Mouse (Mus musculus) lung, embryonic 16.5 days (tissue): ENCODE results near the gene Mettl26. TPM values are rescaled to one million over a fixed set of nuclear protein-coding genes. Genes with fewer than 3 reads are reported as not detected.

ENCODE experiments used
- ATAC-seq: fragments of 200-750 bp; cut with Nextera tagmentation; 2 replicates; pipeline ENCODE4 v1.8.0; 2017; ENCODE audit warnings: low read depth, mild to moderate bottlenecking, moderate library complexity
- H3K27ac ChIP-seq: fragments of 300-500 bp; sonication (generic); 2 replicates; pipeline ENCODE4 v1.5.1; 2014; ENCODE audit warnings: mild to moderate bottlenecking, control low read depth, low read length
- H3K27me3 ChIP-seq: fragments of 300-500 bp; sonication (generic); 2 replicates; pipeline ENCODE4 v1.6.1; 2014; ENCODE audit warnings: low read depth, low read length, mixed read lengths; ENCODE audit not compliant: control insufficient read depth, insufficient read depth
- H3K36me3 ChIP-seq: fragments of 300-500 bp; sonication (generic); 2 replicates; pipeline ENCODE4 v1.6.1; 2014; ENCODE audit warnings: low read length; ENCODE audit not compliant: control insufficient read depth, insufficient read depth
- H3K4me1 ChIP-seq: fragments of 300-500 bp; sonication (generic); replicated peaks from 2 replicates; pipeline ENCODE4 v1.6.1; 2014; ENCODE audit warnings: low read length, mixed read lengths; ENCODE audit not compliant: control insufficient read depth, insufficient read depth
- H3K4me2 ChIP-seq: fragments of 300-500 bp; sonication (generic); 2 replicates; pipeline ENCODE4 v1.6.1; 2014; ENCODE audit warnings: low read depth, low read length, control low read depth
- H3K4me3 ChIP-seq: fragments of 300-500 bp; sonication (generic); 2 replicates; pipeline ENCODE4 v1.5.1; 2014; ENCODE audit warnings: mild to moderate bottlenecking, low read length, control low read depth
- H3K9ac ChIP-seq: fragments of 300-500 bp; sonication (generic); 2 replicates; pipeline ENCODE4 v1.6.1; 2014; ENCODE audit warnings: low read length, control low read depth
- H3K9me3 ChIP-seq: fragments of 300-500 bp; sonication (generic); 2 replicates; pipeline ENCODE4 v1.6.1; 2016; ENCODE audit warnings: low read length; ENCODE audit not compliant: control insufficient read depth
- WGBS: fragments of 180-500 bp; shearing (Covaris S2); extraction: QIAGEN DNeasy Blood & Tissue Kit; methylation state at CpG from one replicate; pipeline ENCODE4 v1.1.7; 2014; 5-methylcytosine and 5-hydroxymethylcytosine counted together
- polyA plus RNA-seq: library from polyadenylated mRNA; unstranded; fragments of >200 nt; fragmentation: Nextera tagmentation; extraction: Ambion mirVana; gene quantifications from 2 replicates; pipeline ENCODE4 v1.2.1, GENCODE M21; 2015

Mettl26 gene
- polyA plus RNA-seq, 1 experiment from 2014 or later = 54.2 TPM

- no peaks in the 10 kb centered on the region for H3K9me3 ChIP-seq
- ATAC-seq = peak; percentile 51
- no peaks in the 10 kb centered on the region; the same call in 1 of the 2 replicates for H3K4me1 ChIP-seq
- H3K27me3 ChIP-seq = no peaks in the 10 kb centered on the region
- no peak overlapping the region for H3K4me3 ChIP-seq
- WGBS = 58% methylated on average over 10 of the region's 10 CpGs
- H3K36me3 ChIP-seq = peaks cover 11% of the 10 kb centered on the region; the same call in 1 of the 2 replicates
- no peak overlapping the region for H3K9ac ChIP-seq
- H3K4me2 ChIP-seq = no peak overlapping the region
- H3K27ac ChIP-seq = 0 out of 2 replicates have a peak overlapping the region, but pooled peaks have one; percentile 12
Measured at GRCm38 (mm10) chr17:25887467-25887866, 12.6 kb downstream of the Mettl26 start.

GRCm38 (mm10) chr17:25888837-25889236, 14.0 kb downstream of the Mettl26 start:
- Histone ChIP-seq H3K9me3 (no peaks in the 10 kb centered on the region), H3K4me2 (no peak overlapping the region), H3K27me3 (no peaks in the 10 kb centered on the region), H3K27ac (no peak overlapping the region), H3K4me1 (no peaks in the 10 kb centered on the region; the same call in 1 of the 2 replicates), H3K9ac (no peak overlapping the region), H3K36me3 (peaks cover 5% of the 10 kb centered on the region; the same call in 1 of the 2 replicates), H3K4me3 (no peak overlapping the region)
- no peak for ATAC-seq
- WGBS = 90% methylated on average over 3 of the region's 3 CpGs

DNA sequence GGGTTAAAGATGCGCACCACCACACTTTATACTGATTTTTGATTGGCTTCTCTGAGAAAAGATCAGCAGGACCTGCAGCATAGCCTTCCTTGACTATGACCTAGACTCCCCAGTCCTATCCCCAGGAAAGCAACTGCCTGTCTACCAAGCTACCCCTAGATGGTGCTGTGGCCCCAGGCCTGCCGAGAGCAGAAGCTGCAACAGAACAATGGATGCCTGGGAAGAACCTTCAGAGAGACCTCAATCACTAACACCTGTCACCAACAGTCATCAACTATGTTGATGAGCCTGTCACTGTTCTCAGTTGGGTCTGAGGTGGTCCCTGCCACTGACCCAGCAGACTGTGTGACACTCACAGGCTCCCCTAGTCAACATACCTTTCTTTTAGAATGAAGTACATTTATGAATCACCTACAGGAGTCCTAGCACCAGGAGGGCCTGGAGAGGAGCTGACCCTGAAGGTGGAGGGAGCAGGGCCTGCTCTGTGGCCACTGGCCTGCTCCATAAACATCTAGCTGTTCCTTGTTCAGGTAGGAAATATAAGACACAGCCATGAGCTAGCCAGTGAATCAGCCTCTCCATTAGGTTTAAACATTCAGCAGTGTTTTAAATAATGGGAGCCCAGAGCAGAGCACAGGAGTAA, 19.2 kb downstream of the Mettl26 start:
- Histone ChIP-seq H3K9me3 (no peaks in the 10 kb centered on the region), H3K27ac (no peak overlapping the region), H3K4me1 (no peaks in the 10 kb centered on the region), H3K36me3 (no peaks in the 10 kb centered on the region), H3K4me3 (no peak overlapping the region), H3K4me2 (no peak overlapping the region), H3K27me3 (no peaks in the 10 kb centered on the region), H3K9ac (no peak overlapping the region)
- peak; percentile 78; the same call in 1 of the 2 replicates for ATAC-seq
- WGBS = 30% methylated on average over 2 of the region's 2 CpGs

GRCm38 (mm10) chr17:25895415-25895814, 20.5 kb downstream of the Mettl26 start:
- no peak overlapping the region for H3K4me3 ChIP-seq
- H3K9ac ChIP-seq = no peak overlapping the region
- 62% methylated on average over 2 of the region's 2 CpGs for WGBS
- no peak overlapping the region for H3K4me2 ChIP-seq
- H3K36me3 ChIP-seq = no peaks in the 10 kb centered on the region; the same call in 1 of the 2 replicates
- no peak overlapping the region for H3K27ac ChIP-seq
- no peaks in the 10 kb centered on the region for H3K9me3 ChIP-seq
- H3K4me1 ChIP-seq = no peaks in the 10 kb centered on the region
- no peaks in the 10 kb centered on the region for H3K27me3 ChIP-seq
- no peak for ATAC-seq

- H3K27ac ChIP-seq = no peak overlapping the region
Measured at GRCm38 (mm10) chr17:25895891-25896290, 21.0 kb downstream of the Mettl26 start.

DNA sequence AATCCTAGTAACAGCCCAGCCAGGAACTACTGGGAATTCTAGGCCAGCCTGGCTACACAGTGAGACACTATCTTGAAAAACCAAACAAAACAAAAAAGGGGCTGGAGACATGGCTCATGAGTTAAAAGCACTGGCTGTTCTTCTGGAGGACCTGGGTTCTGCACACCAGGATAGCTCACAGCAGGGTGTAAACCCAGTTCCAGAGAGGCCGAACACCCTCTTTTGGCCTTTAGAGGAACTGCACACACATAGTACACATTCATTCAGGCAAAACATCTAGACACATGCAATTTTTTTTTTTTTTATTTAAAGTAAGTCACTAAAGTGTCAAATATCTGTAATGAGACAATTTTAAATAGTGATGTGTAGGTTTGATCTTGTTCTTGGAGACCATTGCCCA, 25.3 kb downstream of the Mettl26 start:
- H3K4me3 ChIP-seq = no peak overlapping the region
- H3K4me1 ChIP-seq = no peaks in the 10 kb centered on the region
- ATAC-seq = no peak
- H3K27ac ChIP-seq = no peak overlapping the region
- no peak overlapping the region for H3K4me2 ChIP-seq
- peaks cover 3% of the 10 kb centered on the region; the same call in 1 of the 2 replicates for H3K36me3 ChIP-seq
- H3K9me3 ChIP-seq = no peaks in the 10 kb centered on the region
- 97% methylated on average over 1 of the region's 1 CpGs for WGBS
- H3K27me3 ChIP-seq = no peaks in the 10 kb centered on the region
- H3K9ac ChIP-seq = no peak overlapping the region

More at GRCm38 (mm10) chr17:25895891-25896290, 21.0 kb downstream of the Mettl26 start:
- Histone ChIP-seq H3K4me3 (no peak overlapping the region), H3K9me3 (no peaks in the 10 kb centered on the region), H3K9ac (no peak overlapping the region), H3K27me3 (no peaks in the 10 kb centered on the region), H3K4me1 (no peaks in the 10 kb centered on the region), H3K36me3 (peaks cover 3% of the 10 kb centered on the region; the same call in 1 of the 2 replicates), H3K4me2 (no peak overlapping the region)
- ATAC-seq = no peak
- 70% methylated on average over 12 of the region's 12 CpGs for WGBS

DNA sequence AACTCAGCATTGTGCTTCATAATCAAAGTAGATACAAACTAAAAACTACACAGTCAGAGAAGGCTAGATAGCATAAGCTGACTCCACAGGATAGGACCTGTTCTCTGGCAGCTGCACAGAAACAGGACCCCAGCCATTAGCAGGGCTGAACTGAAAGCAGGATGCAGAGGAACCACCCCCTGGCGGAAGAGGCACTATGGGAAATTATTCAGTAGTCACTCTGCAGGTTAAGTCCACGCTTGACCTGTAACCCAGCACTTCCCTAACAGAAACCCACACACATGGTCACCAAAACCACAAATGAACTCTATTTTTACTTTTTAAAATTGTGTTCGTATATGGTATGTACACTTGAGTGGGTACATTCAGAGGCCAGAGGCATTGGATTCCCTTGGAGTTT, 28.2 kb downstream of the Mettl26 start:
- no peaks in the 10 kb centered on the region for H3K27me3 ChIP-seq
- ATAC-seq = no peak
- H3K27ac ChIP-seq = no peak overlapping the region
- H3K4me1 ChIP-seq = no peaks in the 10 kb centered on the region
- H3K9me3 ChIP-seq = no peaks in the 10 kb centered on the region
- H3K4me3 ChIP-seq = no peak overlapping the region
- WGBS = 90% methylated on average over 3 of the region's 3 CpGs
- H3K4me2 ChIP-seq = no peak overlapping the region
- peaks cover 3% of the 10 kb centered on the region; the same call in 1 of the 2 replicates for H3K36me3 ChIP-seq
- H3K9ac ChIP-seq = no peak overlapping the region

DNA sequence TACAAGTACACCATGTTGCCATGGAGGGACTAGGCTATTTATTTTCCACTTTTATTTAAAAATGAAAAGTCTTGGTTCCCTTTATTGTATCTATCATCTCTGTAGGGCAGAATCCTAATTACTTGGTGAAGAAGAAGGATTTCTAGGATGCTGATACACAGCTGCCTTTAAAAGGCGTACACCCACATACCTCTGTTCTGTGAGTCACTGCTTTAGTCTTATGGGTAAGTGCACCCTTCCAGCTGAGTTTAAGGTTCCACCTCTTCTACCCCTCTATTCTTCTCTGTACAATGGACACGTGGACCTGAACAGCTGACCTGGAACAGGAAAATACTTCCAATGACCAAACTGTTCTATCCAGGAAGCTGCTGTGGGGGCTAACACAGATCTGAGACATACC, 32.8 kb downstream of the Mettl26 start:
- no peak for ATAC-seq
- no peaks in the 10 kb centered on the region for H3K27me3 ChIP-seq
- H3K9ac ChIP-seq = no peak overlapping the region
- H3K36me3 ChIP-seq = no peaks in the 10 kb centered on the region
- H3K9me3 ChIP-seq = no peaks in the 10 kb centered on the region
- 81% methylated on average over 2 of the region's 2 CpGs for WGBS
- no peak overlapping the region for H3K27ac ChIP-seq
- no peak overlapping the region for H3K4me3 ChIP-seq
- H3K4me2 ChIP-seq = no peak overlapping the region
- H3K4me1 ChIP-seq = no peaks in the 10 kb centered on the region

DNA sequence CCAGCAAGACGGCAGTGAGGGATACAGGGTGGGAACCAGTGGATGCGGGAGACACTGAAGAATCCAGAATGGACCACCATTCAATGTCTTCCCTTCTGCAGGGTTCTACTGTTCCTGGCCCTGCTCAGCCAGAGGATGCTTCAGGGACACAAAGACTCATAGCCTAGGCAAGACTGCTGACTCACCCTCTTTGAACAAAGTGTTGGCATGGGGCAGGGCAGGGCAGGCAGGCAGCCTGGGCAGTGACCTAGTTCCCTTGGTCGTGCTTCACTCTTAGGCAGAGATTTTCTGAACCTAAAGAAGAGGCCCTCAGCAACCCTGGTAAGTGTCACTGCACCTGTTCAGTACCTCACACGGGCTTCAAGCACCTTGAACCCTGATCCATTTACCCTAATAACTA, 36.9 kb downstream of the Mettl26 start:
- peaks cover 2% of the 10 kb centered on the region; the same call in 1 of the 2 replicates for H3K36me3 ChIP-seq
- no peaks in the 10 kb centered on the region for H3K27me3 ChIP-seq
- no peak overlapping the region for H3K4me3 ChIP-seq
- ATAC-seq = no peak
- H3K9ac ChIP-seq = no peak overlapping the region
- 83% methylated on average over 4 of the region's 4 CpGs for WGBS
- peaks cover 11% of the 10 kb centered on the region; the same call in 1 of the 2 replicates for H3K4me1 ChIP-seq
- H3K9me3 ChIP-seq = no peaks in the 10 kb centered on the region
- H3K4me2 ChIP-seq = no peak overlapping the region
- H3K27ac ChIP-seq = no peak overlapping the region
